Mouse (Mus musculus): ENCODE results near the gene Rpl39. TPM values are rescaled to one million over a fixed set of nuclear protein-coding genes. Genes with fewer than 3 reads are reported as not detected.

The Rpl39 gene
- 98.5 and 123 TPM in 2 replicates for polyA plus RNA-seq (2012; rRNA removed)

GRCm38 (mm10) chrX:37084927-37085660 is at the start of gene Rpl39:
TSS of gene Rpl39 (minus strand) at chrX:37085402.
- DNase-seq: peak; percentile 85
- Histone ChIP-seq H3K27ac (ENCODE audit: control insufficient read depth, insufficient read depth, low read length) (peak within 1 kb of the TSS; percentile 60), H3K4me1 (replicated peaks; ENCODE audit: control insufficient read depth, insufficient read depth, low read length) (peaks cover 8% of the 10 kb centered on the region), H3K4me3 (ENCODE audit: control insufficient read depth, insufficient read depth, low read length) (peak within 1 kb of the TSS; percentile 70), H3K36me3 (ENCODE audit: control insufficient read depth, insufficient read depth, low read length) (peaks cover 9% of the 10 kb centered on the region; the same call in 1 of the 2 replicates), H3K27me3 (ENCODE audit: control insufficient read depth, insufficient read depth, low read length) (no peaks in the 10 kb centered on the region)
- WGBS: under 1% methylated on average over 38 of the region's 38 CpGs
- peak; percentile 68 for TF ChIP-seq POLR2A (IDR thresholded peaks at IDR 0.05; ENCODE audit: control insufficient read depth, extremely low read depth, insufficient read depth, low read length, poor library complexity)
- TF ChIP-seq CTCF (IDR thresholded peaks at IDR 0.05; ENCODE audit: borderline replicate concordance, control insufficient read depth, extremely low read depth, insufficient read depth, low read length, poor library complexity): 0 out of 2 replicates have a peak, but pooled peaks have one; percentile 14

GRCm38 (mm10) chrX:37126671-37127358 is 41.6 kb upstream of the Rpl39 start, which contains the start of gene Nkap:
TSS of gene Nkap (plus strand) at chrX:37126795.
- no peak for TF ChIP-seq CTCF (IDR thresholded peaks at IDR 0.05; ENCODE audit: borderline replicate concordance, control insufficient read depth, extremely low read depth, insufficient read depth, low read length, poor library complexity)
- TF ChIP-seq POLR2A (IDR thresholded peaks at IDR 0.05; ENCODE audit: control insufficient read depth, extremely low read depth, insufficient read depth, low read length, poor library complexity): no peak; the same call in 1 of the 2 replicates
- peak within 1 kb of the TSS; percentile 94 for H3K4me3 ChIP-seq (ENCODE audit: control insufficient read depth, insufficient read depth, low read length)
- H3K4me1 ChIP-seq (replicated peaks; ENCODE audit: control insufficient read depth, insufficient read depth, low read length): peaks cover 5% of the 10 kb centered on the region
- WGBS: 2% methylated on average over 49 of the region's 58 CpGs
- H3K27me3 ChIP-seq (ENCODE audit: control insufficient read depth, insufficient read depth, low read length): no peaks in the 10 kb centered on the region
- peak within 1 kb of the TSS; percentile 79 for H3K27ac ChIP-seq (ENCODE audit: control insufficient read depth, insufficient read depth, low read length)
- H3K36me3 ChIP-seq (ENCODE audit: control insufficient read depth, insufficient read depth, low read length): no peaks in the 10 kb centered on the region
- DNase-seq: peak; percentile 68

GRCm38 (mm10) chrX:37125511-37125910 is 40.3 kb upstream of the Rpl39 start:
- H3K4me1 ChIP-seq (replicated peaks; ENCODE audit: control insufficient read depth, insufficient read depth, low read length): peaks cover 5% of the 10 kb centered on the region
- H3K4me3 ChIP-seq (ENCODE audit: control insufficient read depth, insufficient read depth, low read length): no peak overlapping the region
- no peak for DNase-seq
- H3K36me3 ChIP-seq (ENCODE audit: control insufficient read depth, insufficient read depth, low read length): no peaks in the 10 kb centered on the region
- H3K27ac ChIP-seq (ENCODE audit: control insufficient read depth, insufficient read depth, low read length): no peak overlapping the region
- WGBS: 96% methylated on average over 7 of the region's 7 CpGs
- no peaks in the 10 kb centered on the region for H3K27me3 ChIP-seq (ENCODE audit: control insufficient read depth, insufficient read depth, low read length)
- TF ChIP-seq CTCF (IDR thresholded peaks at IDR 0.05; ENCODE audit: borderline replicate concordance, control insufficient read depth, extremely low read depth, insufficient read depth, low read length, poor library complexity) (no peak), POLR2A (IDR thresholded peaks at IDR 0.05; ENCODE audit: control insufficient read depth, extremely low read depth, insufficient read depth, low read length, poor library complexity) (no peak)

GRCm38 (mm10) chrX:37120212-37120611 is 35.0 kb upstream of the Rpl39 start:
- Histone ChIP-seq H3K36me3 (ENCODE audit: control insufficient read depth, insufficient read depth, low read length) (no peaks in the 10 kb centered on the region), H3K4me1 (replicated peaks; ENCODE audit: control insufficient read depth, insufficient read depth, low read length) (no peaks in the 10 kb centered on the region; the same call in 1 of the 2 replicates), H3K27me3 (ENCODE audit: control insufficient read depth, insufficient read depth, low read length) (no peaks in the 10 kb centered on the region), H3K4me3 (ENCODE audit: control insufficient read depth, insufficient read depth, low read length) (no peak overlapping the region), H3K27ac (ENCODE audit: control insufficient read depth, insufficient read depth, low read length) (no peak overlapping the region)
- DNase-seq: no peak
- 62% methylated on average over 5 of the region's 5 CpGs for WGBS
- no peak for TF ChIP-seq POLR2A (IDR thresholded peaks at IDR 0.05; ENCODE audit: control insufficient read depth, extremely low read depth, insufficient read depth, low read length, poor library complexity)
- no peak for TF ChIP-seq CTCF (IDR thresholded peaks at IDR 0.05; ENCODE audit: borderline replicate concordance, control insufficient read depth, extremely low read depth, insufficient read depth, low read length, poor library complexity)

DNA sequence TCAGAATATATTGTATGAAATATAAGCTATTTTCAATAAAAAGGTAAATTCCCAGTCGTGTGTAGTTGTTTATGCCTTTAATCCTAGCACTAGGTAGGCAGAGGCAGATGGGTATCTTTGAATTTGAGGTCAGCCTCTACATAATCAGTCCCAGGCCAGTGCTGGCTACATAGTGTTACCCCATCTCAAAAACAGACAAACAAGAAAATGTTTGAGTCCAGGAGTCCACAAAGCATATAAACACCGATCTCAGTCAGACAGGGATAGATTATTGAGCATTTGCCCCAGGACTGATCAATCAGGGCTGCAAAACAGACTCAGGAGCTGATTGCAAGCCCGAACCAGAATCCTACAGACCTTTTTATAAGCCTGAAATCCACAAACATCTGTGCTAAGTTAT is 34.4 kb upstream of the Rpl39 start:
- 83% methylated on average over 3 of the region's 3 CpGs for WGBS
- TF ChIP-seq POLR2A (IDR thresholded peaks at IDR 0.05; ENCODE audit: control insufficient read depth, extremely low read depth, insufficient read depth, low read length, poor library complexity) (no peak), CTCF (IDR thresholded peaks at IDR 0.05; ENCODE audit: borderline replicate concordance, control insufficient read depth, extremely low read depth, insufficient read depth, low read length, poor library complexity) (no peak)
- no peak overlapping the region for H3K4me3 ChIP-seq (ENCODE audit: control insufficient read depth, insufficient read depth, low read length)

GRCm38 (mm10) chrX:37117085-37117484 is 31.9 kb upstream of the Rpl39 start:
- Histone ChIP-seq H3K4me1 (replicated peaks; ENCODE audit: control insufficient read depth, insufficient read depth, low read length) (no peaks in the 10 kb centered on the region; the same call in 1 of the 2 replicates), H3K36me3 (ENCODE audit: control insufficient read depth, insufficient read depth, low read length) (no peaks in the 10 kb centered on the region), H3K27ac (ENCODE audit: control insufficient read depth, insufficient read depth, low read length) (no peak overlapping the region), H3K27me3 (ENCODE audit: control insufficient read depth, insufficient read depth, low read length) (no peaks in the 10 kb centered on the region), H3K4me3 (ENCODE audit: control insufficient read depth, insufficient read depth, low read length) (no peak overlapping the region)
- no CpG with 5 or more reads among the region's 5 CpGs for WGBS
- TF ChIP-seq CTCF (IDR thresholded peaks at IDR 0.05; ENCODE audit: borderline replicate concordance, control insufficient read depth, extremely low read depth, insufficient read depth, low read length, poor library complexity) (no peak), POLR2A (IDR thresholded peaks at IDR 0.05; ENCODE audit: control insufficient read depth, extremely low read depth, insufficient read depth, low read length, poor library complexity) (no peak)
- no peak for DNase-seq

More for the DNA sequence above, 34.4 kb upstream of the Rpl39 start:
- Histone ChIP-seq H3K4me1 (replicated peaks; ENCODE audit: control insufficient read depth, insufficient read depth, low read length) (no peaks in the 10 kb centered on the region; the same call in 1 of the 2 replicates), H3K27me3 (ENCODE audit: control insufficient read depth, insufficient read depth, low read length) (no peaks in the 10 kb centered on the region), H3K27ac (ENCODE audit: control insufficient read depth, insufficient read depth, low read length) (no peak overlapping the region), H3K36me3 (ENCODE audit: control insufficient read depth, insufficient read depth, low read length) (no peaks in the 10 kb centered on the region)
- DNase-seq: no peak
